Mouse (Mus musculus): ENCODE measurements around the gene LTO1.

GRCm38 (mm10) chr7:144892322-144892721 lies 22.6 kb upstream of the LTO1 start:
- no peak for TF ChIP-seq CTCF (IDR thresholded peaks at IDR 0.05; ENCODE audit: borderline replicate concordance, insufficient read depth, low read depth, low read length)
- no peak for TF ChIP-seq POLR2A (IDR thresholded peaks at IDR 0.05; ENCODE audit: borderline replicate concordance, insufficient read depth, low read length)

All from cerebellum, adult 2 months (tissue).